In the genomic region with DNA sequence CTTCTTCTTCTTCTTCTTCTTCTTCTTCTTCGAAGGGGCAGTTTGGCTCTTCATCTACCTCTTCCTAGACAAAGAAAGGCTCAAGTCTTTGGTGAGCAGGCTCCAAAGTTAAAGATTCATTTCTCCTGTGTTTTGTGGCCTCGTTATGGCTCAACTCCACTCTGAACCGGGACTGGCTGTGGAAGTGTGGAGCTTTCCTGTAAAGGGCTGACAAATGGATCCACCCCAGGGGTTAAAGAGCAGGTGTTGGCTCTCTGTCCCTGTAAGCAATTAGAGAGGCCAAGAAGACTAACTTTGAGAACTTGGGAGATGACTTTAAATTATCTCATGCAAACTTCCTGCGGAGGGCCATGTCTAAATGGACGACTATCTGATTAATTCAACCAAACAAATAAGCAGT, we compare ENCODE assay signal across 12 mouse cellular contexts. TPM values are rescaled to one million over a fixed set of nuclear protein-coding genes. Genes with fewer than 3 reads are reported as not detected.
"Had no signal": no experiment of that assay in that cellular context is flagged by ENCODE, and none has a peak within 500 bp of the region (broad histone marks: within the 10 kb centered on the region; RNA-seq: fewer than 3 reads in every experiment).

No protein-coding gene starts in this region.

- H3K9me3 ChIP-seq: limb, embryonic 13.5 days; liver, embryonic 15.5 days; midbrain, embryonic 15.5 days; neural tube, embryonic 13.5 days had no signal

- H3K4me2 ChIP-seq: liver, embryonic 15.5 days had no signal

- ATAC-seq: inflammation-experienced regulatory T-cells, adult 6 months; lung, postnatal 0 days had no signal

- H3K36me3 ChIP-seq: limb, embryonic 13.5 days; liver, embryonic 15.5 days; midbrain, embryonic 15.5 days; neural tube, embryonic 13.5 days had no signal

- H3K9ac ChIP-seq: liver, embryonic 15.5 days; midbrain, embryonic 15.5 days; neural tube, embryonic 13.5 days had no signal

- DNase-seq: kidney, adult 8-10 months; lung, adult 2 months; lung, postnatal 36 days; right cerebral cortex, postnatal 25 days; thymus, adult 18-20 months; thymus, postnatal 14 days had no signal

- H3K27ac ChIP-seq: liver, embryonic 15.5 days; midbrain, embryonic 15.5 days; neural tube, embryonic 13.5 days had no signal

RNA-seq across cellular contexts. Expression of gene Foxc1, which starts 4.0 kb away (rescaled TPM):
- polyA plus RNA-seq: inflammation-experienced regulatory T-cells, adult 6 months had no signal
